Mouse (Mus musculus) erythroblast, adult 5-6 weeks (primary cell): ENCODE data around the gene Stk17b. TPM values are rescaled to one million over a fixed set of nuclear protein-coding genes. Genes with fewer than 3 reads are reported as not detected.
"Not testable (repeated sequence)": the region's sequence is repeated elsewhere in the genome, so short reads cannot be mapped to it uniquely, and the experiment has no call there.

Experiments used
- ATAC-seq: replicated peaks from 2 replicates; pipeline ENCODE4 v1.8.0; 2016; ENCODE audit warnings: moderate number of reproducible peaks, mild to moderate bottlenecking, moderate TSS enrichment, inconsistent platforms; ENCODE audit not compliant: poor library complexity, low FRiP score, severe bottlenecking
- total RNA-seq, 2 experiments: library from RNA; stranded (forward) in 1 of 2; stranded (reverse) in 1 of 2; fragments of 150-400 nt in 1 of 2; fragments of 200-764, 138-1000 nt in 1 of 2; gene quantifications; 2 replicates each; pipeline versions ENCODE4 v1.2.3 to v1.2.4; 2015 to 2017; ENCODE audit warnings: low replicate concordance in 2 of 2

The Stk17b gene
- total RNA-seq, 2 experiments from 2014 or later: 85.1 to 179 TPM

GRCm38 (mm10) chr1:53740077-53740776 is 44.8 kb downstream of the Stk17b start:
- not testable (repeated sequence) for ATAC-seq

- ATAC-seq: no peak
Observed at GRCm38 (mm10) chr1:53736583-53736982, 48.4 kb downstream of the Stk17b start.

- no peak for ATAC-seq
Observed at GRCm38 (mm10) chr1:53728489-53729225, 56.4 kb downstream of the Stk17b start.

DNA sequence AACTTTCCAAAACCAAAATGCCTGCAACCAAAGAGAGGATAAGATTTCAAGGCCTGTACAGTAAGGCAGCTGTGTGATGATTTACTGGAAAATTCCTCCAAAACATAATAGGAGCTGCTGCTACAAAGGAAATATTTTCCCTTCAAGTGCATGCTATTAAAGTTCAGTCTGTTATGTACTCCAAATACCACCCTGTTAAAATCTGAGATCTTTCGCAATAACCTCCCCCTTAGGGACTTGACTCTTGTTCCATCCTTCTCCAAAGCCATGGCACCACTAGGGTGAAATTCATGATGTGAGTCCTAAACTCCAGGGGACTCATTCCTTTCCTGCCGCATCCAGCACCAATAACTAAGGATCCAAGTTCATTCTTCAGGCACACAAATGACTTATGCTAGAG is 58.1 kb downstream of the Stk17b start:
- ATAC-seq: no peak

DNA sequence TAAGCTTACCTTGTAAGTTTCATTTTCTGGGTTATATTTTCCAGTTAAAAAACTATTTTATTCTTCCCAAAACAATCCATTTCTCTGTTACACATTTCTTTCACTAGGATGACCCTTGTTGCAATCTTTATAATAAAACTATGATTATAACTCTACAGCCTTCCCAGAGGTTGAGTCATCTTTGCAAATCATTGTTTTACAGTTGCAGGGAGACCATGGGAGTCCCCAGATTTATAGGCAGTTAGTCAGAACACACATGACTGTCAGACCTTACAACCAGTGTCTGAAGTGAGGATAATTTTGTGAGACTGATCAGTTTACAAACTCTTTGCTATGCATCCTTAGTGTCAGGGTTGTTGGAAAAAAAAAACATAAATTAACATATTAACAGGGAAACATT is 63.7 kb downstream of the Stk17b start:
- no peak for ATAC-seq

- no peak for ATAC-seq
Observed at GRCm38 (mm10) chr1:53720601-53721351, 64.2 kb downstream of the Stk17b start.

- ATAC-seq: no peak
Observed at GRCm38 (mm10) chr1:53715966-53716515, 69.0 kb downstream of the Stk17b start.

GRCm38 (mm10) chr1:53715446-53715845 is 69.6 kb downstream of the Stk17b start:
- ATAC-seq: no peak

- not testable (repeated sequence) for ATAC-seq
Observed at GRCm38 (mm10) chr1:53713383-53713782, 71.6 kb downstream of the Stk17b start.

- no peak for ATAC-seq
Observed at GRCm38 (mm10) chr1:53711069-53711468, 74.0 kb downstream of the Stk17b start.

DNA sequence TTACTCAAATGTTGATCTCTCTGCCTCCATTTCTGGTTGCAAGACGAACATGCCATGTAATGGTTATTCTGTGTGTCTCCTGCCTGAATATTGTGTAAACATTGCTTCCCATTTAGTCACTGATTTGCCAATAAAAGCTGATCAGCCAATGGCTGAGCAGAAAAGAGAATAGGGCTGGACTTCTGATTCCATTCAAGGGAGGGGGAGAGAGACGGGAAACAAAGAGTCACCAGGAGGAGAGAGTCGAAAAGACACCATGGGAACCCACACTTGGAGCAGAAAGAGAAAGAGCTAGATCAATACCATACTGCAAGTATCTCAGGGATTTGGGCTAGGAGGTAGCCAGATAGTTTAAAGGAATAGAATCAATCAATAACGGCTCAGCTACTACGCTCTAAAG is 75.4 kb downstream of the Stk17b start:
- not testable (repeated sequence) for ATAC-seq

DNA sequence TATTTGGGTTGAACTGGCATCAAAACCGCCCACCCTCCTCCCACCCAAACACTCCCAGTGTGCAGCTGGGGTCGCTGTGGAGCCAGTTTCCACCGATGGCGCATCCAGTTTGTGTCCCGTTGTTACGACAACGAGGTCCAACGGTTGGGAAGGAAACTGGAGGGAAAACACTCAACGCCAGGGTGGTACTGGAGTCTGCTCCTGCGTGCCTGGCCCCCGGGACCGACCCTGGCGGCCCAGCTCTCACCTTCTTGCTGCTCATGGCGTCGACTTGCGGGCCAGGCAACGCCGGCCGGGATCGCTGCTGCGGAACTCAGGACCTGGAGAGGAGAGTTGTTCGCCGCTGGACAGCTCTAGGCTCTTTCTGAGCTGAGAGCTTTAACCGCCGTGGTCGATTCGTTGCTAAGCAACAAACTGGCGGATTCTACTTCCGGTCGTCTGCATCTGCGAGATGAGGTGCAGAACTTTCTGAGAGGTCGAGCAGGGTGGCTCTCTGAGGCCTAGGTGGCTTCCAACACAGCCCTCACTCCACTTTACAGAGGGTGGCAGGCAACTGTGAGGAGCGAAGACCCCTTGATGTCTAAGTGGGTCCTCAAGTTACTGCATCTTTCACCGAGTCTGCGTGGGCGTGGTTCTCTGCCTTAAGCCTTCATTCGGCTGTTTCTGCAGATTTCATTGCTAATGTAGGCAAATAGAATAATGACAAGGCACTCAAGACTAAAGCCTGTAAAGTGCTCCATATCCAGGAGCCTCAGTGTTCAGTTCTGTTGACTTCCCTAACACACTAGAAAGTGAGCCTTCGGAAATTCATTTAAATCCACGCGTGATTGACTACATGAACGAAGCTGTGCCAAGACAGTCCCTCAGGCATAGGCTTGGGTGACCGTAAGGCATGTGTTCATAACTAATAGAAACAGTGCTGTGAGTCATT is 78.3 kb downstream of the Stk17b start, which contains the start of gene Dnah7a:
TSS of gene Dnah7a (minus strand) at position 354 of the 931 bp plus-strand sequence.
- ATAC-seq: no peak

Other genes with a start within 250 kb of the Stk17b start
- not detected in 2 replicates for gene Dnah7a, start 78.4 kb downstream of the Stk17b start, total RNA-seq (2015; ENCODE audit: low replicate concordance)
- gene Dnah7a, start 78.4 kb downstream of the Stk17b start, total RNA-seq (2017; ENCODE audit: low replicate concordance): under 0.01 and 1.1 TPM in 2 replicates